Mouse (Mus musculus) embryonic facial prominence, embryonic 11.5 days (tissue): ENCODE measurements around the gene Lyzl4. TPM values are rescaled to one million over a fixed set of nuclear protein-coding genes. Genes with fewer than 3 reads are reported as not detected.

ENCODE experiments used
- ATAC-seq: fragments of 200-750 bp; cut with Nextera tagmentation; replicated peaks from 2 replicates; pipeline ENCODE4 v1.8.0; 2017; ENCODE audit warnings: low read depth; ENCODE audit not compliant: insufficient number of reproducible peaks, low FRiP score, low TSS enrichment
- DNase-seq: peaks from one replicate; pipeline ENCODE4 v3.0.0-alpha.2; 2015; ENCODE audit warnings: low spot score
- H3K27ac ChIP-seq: fragments of 300-500 bp; sonication (generic); replicated peaks from 2 replicates; pipeline ENCODE4 v1.5.1; 2014; ENCODE audit warnings: mild to moderate bottlenecking, low read depth, low read length, control low read depth
- H3K27me3 ChIP-seq: fragments of 300-500 bp; sonication (generic); 2 replicates; pipeline ENCODE4 v1.6.1; 2014; ENCODE audit warnings: mild to moderate bottlenecking, low read length, moderate library complexity, mixed read lengths; ENCODE audit not compliant: control insufficient read depth, insufficient read depth
- H3K36me3 ChIP-seq: fragments of 300-500 bp; sonication (generic); replicated peaks from 2 replicates; pipeline ENCODE4 v1.6.1; 2014; ENCODE audit warnings: low read depth, mild to moderate bottlenecking, low read length, moderate library complexity, mixed read lengths; ENCODE audit not compliant: control insufficient read depth, insufficient read depth
- H3K4me1 ChIP-seq: fragments of 300-500 bp; sonication (generic); 2 replicates; pipeline ENCODE4 v1.6.1; 2014; ENCODE audit warnings: low read length, mixed read lengths; ENCODE audit not compliant: control insufficient read depth, insufficient read depth
- H3K4me2 ChIP-seq: fragments of 300-500 bp; sonication (generic); 2 replicates; pipeline ENCODE4 v1.6.1; 2014; ENCODE audit warnings: low read depth, mild to moderate bottlenecking, control low read depth, low read length, moderate library complexity
- H3K4me3 ChIP-seq: fragments of 300-500 bp; sonication (generic); 2 replicates; pipeline ENCODE4 v1.5.1; 2014; ENCODE audit warnings: low read depth, low read length, control low read depth
- H3K9ac ChIP-seq: fragments of 300-500 bp; sonication (generic); replicated peaks from 2 replicates; pipeline ENCODE4 v1.6.1; 2014; ENCODE audit warnings: mild to moderate bottlenecking, control low read depth, low read length
- H3K9me3 ChIP-seq: fragments of 300-500 bp; sonication (generic); replicated peaks from 2 replicates; pipeline ENCODE4 v1.6.1; 2016; ENCODE audit warnings: mild to moderate bottlenecking, low read length, inconsistent platforms, mixed read lengths; ENCODE audit not compliant: control insufficient read depth
- WGBS: fragments of 180-500 bp; shearing (Covaris S2); extraction: QIAGEN DNeasy Blood & Tissue Kit; methylation state at CpG from one replicate; pipeline ENCODE4 v1.1.7; 2014; 5-methylcytosine and 5-hydroxymethylcytosine counted together
- polyA plus RNA-seq: library from polyadenylated mRNA; unstranded; fragments of >200 nt; fragmentation: Nextera tagmentation; extraction: Ambion mirVana; gene quantifications from 2 replicates; pipeline ENCODE4 v1.2.1, GENCODE M21; 2014

Gene Lyzl4
- polyA plus RNA-seq, 1 experiment from 2014 or later: not detected

- 88% methylated on average over 10 of the region's 10 CpGs for WGBS
- Histone ChIP-seq H3K27me3 (no peaks in the 10 kb centered on the region), H3K4me2 (no peak overlapping the region), H3K27ac (no peak overlapping the region), H3K4me1 (no peaks in the 10 kb centered on the region), H3K36me3 (no peaks in the 10 kb centered on the region), H3K9ac (no peak overlapping the region), H3K9me3 (no peaks in the 10 kb centered on the region), H3K4me3 (no peak overlapping the region)
- no peak for ATAC-seq
- no peak for DNase-seq
These were observed 9.0 kb downstream of the Lyzl4 start for GRCm38 (mm10) chr9:121632891-121633290.

- no peak for ATAC-seq
- Histone ChIP-seq H3K4me3 (no peak overlapping the region), H3K27ac (no peak overlapping the region), H3K9ac (no peak overlapping the region), H3K4me2 (no peak overlapping the region), H3K36me3 (no peaks in the 10 kb centered on the region), H3K27me3 (no peaks in the 10 kb centered on the region), H3K9me3 (no peaks in the 10 kb centered on the region), H3K4me1 (no peaks in the 10 kb centered on the region)
- WGBS: 66% methylated on average over 4 of the region's 4 CpGs
- DNase-seq: no peak
These were observed 9.9 kb downstream of the Lyzl4 start for GRCm38 (mm10) chr9:121631946-121632345.

GRCm38 (mm10) chr9:121630627-121631026, 11.3 kb downstream of the Lyzl4 start:
- H3K27me3 ChIP-seq: no peaks in the 10 kb centered on the region
- H3K4me2 ChIP-seq: no peak overlapping the region
- no peaks in the 10 kb centered on the region for H3K9me3 ChIP-seq
- no peak overlapping the region for H3K9ac ChIP-seq
- H3K27ac ChIP-seq: no peak overlapping the region
- no peaks in the 10 kb centered on the region for H3K36me3 ChIP-seq
- DNase-seq (no peak), ATAC-seq (no peak)
- no peaks in the 10 kb centered on the region for H3K4me1 ChIP-seq
- no peak overlapping the region for H3K4me3 ChIP-seq
- 84% methylated on average over 1 of the region's 1 CpGs for WGBS

- DNase-seq (no peak), ATAC-seq (no peak)
- H3K9ac ChIP-seq: no peak overlapping the region
- no peaks in the 10 kb centered on the region for H3K4me1 ChIP-seq
- H3K36me3 ChIP-seq: no peaks in the 10 kb centered on the region
- 78% methylated on average over 2 of the region's 2 CpGs for WGBS
- no peaks in the 10 kb centered on the region for H3K9me3 ChIP-seq
- no peak overlapping the region for H3K27ac ChIP-seq
- H3K27me3 ChIP-seq: no peaks in the 10 kb centered on the region
- H3K4me3 ChIP-seq: no peak overlapping the region
- H3K4me2 ChIP-seq: no peak overlapping the region
These were observed 17.0 kb downstream of the Lyzl4 start for GRCm38 (mm10) chr9:121624920-121625319.

- H3K4me2 ChIP-seq: no peak overlapping the region
- H3K27ac ChIP-seq: no peak overlapping the region
- H3K36me3 ChIP-seq: no peaks in the 10 kb centered on the region
- no peak overlapping the region for H3K9ac ChIP-seq
- no peaks in the 10 kb centered on the region for H3K4me1 ChIP-seq
- no peak for DNase-seq
- 85% methylated on average over 4 of the region's 4 CpGs for whole genome bisulfite sequencing
- no peaks in the 10 kb centered on the region for H3K9me3 ChIP-seq
- H3K27me3 ChIP-seq: no peaks in the 10 kb centered on the region
- no peak overlapping the region for H3K4me3 ChIP-seq
- no peak for ATAC-seq
These were observed 18.7 kb downstream of the Lyzl4 start for GRCm38 (mm10) chr9:121623235-121623634.

GRCm38 (mm10) chr9:121619441-121619840, 22.5 kb downstream of the Lyzl4 start:
- no peaks in the 10 kb centered on the region for H3K9me3 ChIP-seq
- ATAC-seq (no peak), DNase-seq (no peak)
- 57% methylated on average over 7 of the region's 7 CpGs for WGBS
- no peaks in the 10 kb centered on the region for H3K4me1 ChIP-seq
- H3K27me3 ChIP-seq: no peaks in the 10 kb centered on the region
- no peaks in the 10 kb centered on the region for H3K36me3 ChIP-seq
- no peak overlapping the region for H3K4me3 ChIP-seq
- H3K27ac ChIP-seq: no peak overlapping the region
- no peak overlapping the region for H3K4me2 ChIP-seq
- no peak overlapping the region for H3K9ac ChIP-seq

GRCm38 (mm10) chr9:121616471-121616870, 25.4 kb downstream of the Lyzl4 start:
- DNase-seq: peak; percentile 18

GRCm38 (mm10) chr9:121614241-121614757, 27.6 kb downstream of the Lyzl4 start:
- no peaks in the 10 kb centered on the region for H3K9me3 ChIP-seq
- DNase-seq: no peak
- no peak overlapping the region for H3K4me3 ChIP-seq
- H3K27ac ChIP-seq: no peak overlapping the region
- no peak for ATAC-seq
- no peaks in the 10 kb centered on the region for H3K4me1 ChIP-seq
- no peaks in the 10 kb centered on the region for H3K36me3 ChIP-seq
- no peak overlapping the region for H3K4me2 ChIP-seq
- no peaks in the 10 kb centered on the region for H3K27me3 ChIP-seq
- H3K9ac ChIP-seq: no peak overlapping the region

More at GRCm38 (mm10) chr9:121616471-121616870, 25.4 kb downstream of the Lyzl4 start:
- Histone ChIP-seq H3K9me3 (no peaks in the 10 kb centered on the region), H3K4me2 (no peak overlapping the region), H3K27me3 (no peaks in the 10 kb centered on the region), H3K36me3 (no peaks in the 10 kb centered on the region), H3K4me1 (no peaks in the 10 kb centered on the region), H3K4me3 (no peak overlapping the region), H3K27ac (no peak overlapping the region), H3K9ac (no peak overlapping the region)
- peak; percentile 34; the same call in 1 of the 2 replicates for ATAC-seq
- WGBS: 61% methylated on average over 3 of the region's 3 CpGs
